30 mouse cellular contexts compared by ENCODE assay signal in genomic region chr15:101397683-101398082, GRCm38 (mm10). TPM values are rescaled to one million over a fixed set of nuclear protein-coding genes. Genes with fewer than 3 reads are reported as not detected.
A peak's percentile ranks its signal among the peaks of the same experiment; 100 is the strongest.
DNase-seq lines count a peak whose midpoint lies in the region; ATAC-seq and TF ChIP-seq lines count a peak whose summit lies in the region.
"Had no signal": no experiment of that assay in that cellular context is flagged by ENCODE, and none has a peak within 500 bp of the region (broad histone marks: within the 10 kb centered on the region; RNA-seq: fewer than 3 reads in every experiment).

No protein-coding gene starts in this region.

- H3K27ac ChIP-seq in intestine, embryonic 15.5 days: no peak overlapping the region
- no peak overlapping the region for H3K27ac ChIP-seq in intestine, postnatal 0 days (ENCODE audit: low read depth, low read length)
- H3K27ac ChIP-seq: embryonic facial prominence, embryonic 15.5 days; forebrain, embryonic 10.5 days; forebrain, embryonic 12.5 days had no signal

- H3K9ac ChIP-seq in intestine, embryonic 15.5 days: no peak overlapping the region
- H3K9ac ChIP-seq in intestine, postnatal 0 days (ENCODE audit: low read depth, low read length): no peak overlapping the region
- H3K9ac ChIP-seq: embryonic facial prominence, embryonic 13.5 days; embryonic facial prominence, embryonic 15.5 days; forebrain, embryonic 12.5 days had no signal

- DNase-seq in 416B (ENCODE audit: low read depth): peak; percentile 83
- DNase-seq in left cerebral cortex, adult 18-20 months (ENCODE audit: low spot score in 2 of 2): no peak
- DNase-seq in adrenal gland, adult 8-10 months: no peak
- DNase-seq: adrenal gland, adult 2 months; adrenal gland, postnatal 25 days; B cell, adult 2 months; cerebellum, adult 11 months; cerebellum, adult 18-20 months; cerebellum, adult 8-10 months; cerebellum, adult 9-11 months; cerebellum, postnatal 14 days; cerebellum, postnatal 36 days; embryo, embryonic 11 days had no signal

- no peak overlapping the region for H3K4me2 ChIP-seq in intestine, embryonic 15.5 days (replicated peaks)
- no peak overlapping the region for H3K4me2 ChIP-seq in intestine, postnatal 0 days (replicated peaks; ENCODE audit: low read depth)
- H3K4me2 ChIP-seq: embryonic facial prominence, embryonic 13.5 days; embryonic facial prominence, embryonic 15.5 days; forebrain, embryonic 12.5 days had no signal

- H3K4me3 ChIP-seq in intestine, embryonic 15.5 days (replicated peaks): no peak overlapping the region
- H3K4me3 ChIP-seq in intestine, postnatal 0 days (ENCODE audit: low read depth, low read length): no peak overlapping the region
- H3K4me3 ChIP-seq: embryonic facial prominence, embryonic 13.5 days; embryonic facial prominence, embryonic 15.5 days; erythroblast, embryonic 14.5 days; forebrain, embryonic 10.5 days; forebrain, embryonic 12.5 days had no signal

- no peaks in the 10 kb centered on the region for H3K27me3 ChIP-seq in intestine, embryonic 15.5 days (replicated peaks)
- no peaks in the 10 kb centered on the region for H3K27me3 ChIP-seq in intestine, postnatal 0 days (replicated peaks; ENCODE audit: control insufficient read depth, insufficient read depth, low read length)
- H3K27me3 ChIP-seq: embryonic facial prominence, embryonic 13.5 days; embryonic facial prominence, embryonic 15.5 days; forebrain, embryonic 12.5 days had no signal

- H3K36me3 ChIP-seq in intestine, embryonic 15.5 days: no peaks in the 10 kb centered on the region
- 0 out of 2 replicates have a peak, but pooled peaks cover 6% of the 10 kb centered on the region for H3K36me3 ChIP-seq in intestine, postnatal 0 days (ENCODE audit: control insufficient read depth, insufficient read depth)
- H3K36me3 ChIP-seq: embryonic facial prominence, embryonic 13.5 days; embryonic facial prominence, embryonic 15.5 days; forebrain, embryonic 10.5 days; forebrain, embryonic 12.5 days; G1E had no signal

- H3K4me1 ChIP-seq in intestine, embryonic 15.5 days (replicated peaks): no peaks in the 10 kb centered on the region
- H3K4me1 ChIP-seq in intestine, postnatal 0 days (replicated peaks; ENCODE audit: control insufficient read depth, insufficient read depth, low read length): no peaks in the 10 kb centered on the region; the same call in 1 of the 2 replicates
- H3K4me1 ChIP-seq: embryonic facial prominence, embryonic 13.5 days; embryonic facial prominence, embryonic 15.5 days; forebrain, embryonic 10.5 days; forebrain, embryonic 12.5 days had no signal

- no peak for TF ChIP-seq CTCF in intestine, postnatal 0 days (IDR thresholded peaks at IDR 0.05; ENCODE audit: low read depth)

- ATAC-seq in intestine, embryonic 15.5 days: peak; percentile 56; the same call in 1 of the 2 replicates
- peak; percentile 53 for ATAC-seq in intestine, postnatal 0 days
- ATAC-seq: CD4-positive, CD25-positive, alpha-beta regulatory T cell, adult 4 months; forebrain, embryonic 14.5 days; forebrain, embryonic 16.5 days had no signal

- 66% methylated on average over 2 of the region's 2 CpGs for WGBS in intestine, embryonic 15.5 days
- 41% methylated on average over 2 of the region's 2 CpGs for WGBS in intestine, postnatal 0 days

- no peaks in the 10 kb centered on the region for H3K9me3 ChIP-seq in intestine, embryonic 15.5 days
- no peaks in the 10 kb centered on the region for H3K9me3 ChIP-seq in intestine, postnatal 0 days (ENCODE audit: control insufficient read depth)
- H3K9me3 ChIP-seq: embryonic facial prominence, embryonic 13.5 days; embryonic facial prominence, embryonic 15.5 days; forebrain, embryonic 10.5 days; forebrain, embryonic 12.5 days had no signal

RNA-seq across cellular contexts. Expression of gene Krt7, which starts 13.2 kb away (rescaled TPM):
- 134 and 137 TPM in 2 replicates for polyA plus RNA-seq in intestine, embryonic 15.5 days (2015; fragmentation: Nextera tagmentation; extraction: Ambion mirVana)
- 86.1 and 89.0 TPM in 2 replicates for polyA plus RNA-seq in intestine, postnatal 0 days (2015; fragmentation: Nextera tagmentation; extraction: Ambion mirVana)
- total RNA-seq in left cerebral cortex, adult 18-20 months (2021): not detected
- 1 to 10 TPM; 1.1 to 3.2 (median 1.5) TPM for total RNA-seq in adrenal gland, adult 8-10 months (2022)
- polyA plus RNA-seq: erythroblast, embryonic 14.5 days had no signal

RNA-seq across cellular contexts. Expression of gene Krt80, which starts 27.7 kb away (rescaled TPM):
- 1.2 TPM in 2 replicates for polyA plus RNA-seq in intestine, embryonic 15.5 days (2015; fragmentation: Nextera tagmentation; extraction: Ambion mirVana)
- 0.40 and 0.61 TPM in 2 replicates for polyA plus RNA-seq in intestine, postnatal 0 days (2015; fragmentation: Nextera tagmentation; extraction: Ambion mirVana)
- total RNA-seq in left cerebral cortex, adult 18-20 months (2021): 1 to 10 TPM; 2.2 to 3.3 TPM
- total RNA-seq in adrenal gland, adult 8-10 months (2022): 1 to 10 TPM; 7.0 to 9.8 (median 8.1) TPM
- total RNA-seq: CH12.LX had no signal
- polyA plus RNA-seq: embryonic facial prominence, embryonic 11.5 days; erythroblast, embryonic 14.5 days; forebrain, embryonic 12.5 days; forebrain, embryonic 14.5 days; G1E had no signal

RNA-seq across cellular contexts. Expression of gene Krt87, which starts 40.9 kb away (rescaled TPM):
- polyA plus RNA-seq in intestine, embryonic 15.5 days (2015; fragmentation: Nextera tagmentation; extraction: Ambion mirVana): 0.20 and 0.21 TPM in 2 replicates
- 0.16 TPM in 2 replicates for polyA plus RNA-seq in intestine, postnatal 0 days (2015; fragmentation: Nextera tagmentation; extraction: Ambion mirVana)
- total RNA-seq in left cerebral cortex, adult 18-20 months (2021): under 1 TPM in 1 of 2 experiments, not detected in 1; 0.21 TPM
- under 1 TPM in 1 of 4 experiments, not detected in 3; 0.17 TPM for total RNA-seq in adrenal gland, adult 8-10 months (2022)
- total RNA-seq: adrenal gland, adult 2 months; adrenal gland, postnatal 25 days; adrenal gland, postnatal 4 days; G1E had no signal
- polyA plus RNA-seq: adrenal gland, adult 2 months; erythroblast, embryonic 14.5 days; forebrain, embryonic 14.5 days; G1E had no signal

RNA-seq across cellular contexts. Expression of gene Krt88, which starts 49.9 kb away (rescaled TPM):
- polyA plus RNA-seq in intestine, embryonic 15.5 days (2015; fragmentation: Nextera tagmentation; extraction: Ambion mirVana): not detected in 2 replicates
- not detected in 2 replicates for polyA plus RNA-seq in intestine, postnatal 0 days (2015; fragmentation: Nextera tagmentation; extraction: Ambion mirVana)
- total RNA-seq in left cerebral cortex, adult 18-20 months (2021): not detected
- total RNA-seq in adrenal gland, adult 8-10 months (2022): not detected
- total RNA-seq: adrenal gland, adult 2 months; adrenal gland, postnatal 25 days; adrenal gland, postnatal 4 days; CH12.LX; common myeloid progenitor, adult 5-6 weeks; G1E had no signal
- polyA plus RNA-seq: adrenal gland, adult 2 months; brain, embryonic 14.5 days; CD4-positive, CD25-positive, alpha-beta regulatory T cell, adult 4 months; embryonic facial prominence, embryonic 11.5 days; embryonic facial prominence, embryonic 13.5 days; embryonic facial prominence, embryonic 15.5 days; erythroblast, embryonic 14.5 days; forebrain, embryonic 10.5 days; forebrain, embryonic 12.5 days; forebrain, embryonic 14.5 days; forebrain, embryonic 16.5 days; frontal cortex, adult 2 months; G1E had no signal
